Mouse (Mus musculus): ENCODE data around the gene Cds2.
"Not testable (repeated sequence)": the region's sequence is repeated elsewhere in the genome, so short reads cannot be mapped to it uniquely, and the experiment has no call there.

The Cds2 gene

DNA sequence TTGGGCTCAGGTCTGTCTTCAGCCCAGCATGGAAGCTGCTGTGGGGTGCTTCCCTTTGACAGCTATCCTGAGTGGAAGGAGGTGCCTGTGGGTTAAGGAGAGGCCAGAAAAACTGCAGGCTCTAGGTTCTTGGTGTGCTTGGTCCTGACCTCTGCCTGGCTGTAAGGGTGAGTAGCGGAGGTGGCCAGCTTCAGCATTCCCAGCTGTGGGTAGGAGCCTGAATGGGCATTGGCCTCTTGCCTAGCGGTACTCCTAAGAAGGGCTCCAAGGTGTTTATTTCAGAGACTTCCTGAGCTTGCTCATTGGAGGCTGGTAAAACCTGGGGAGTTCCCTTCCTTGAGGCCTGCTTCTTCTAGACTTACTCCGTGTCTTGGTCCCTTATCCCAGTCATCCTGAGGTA, 28.3 kb downstream of the Cds2 start:
- DNase-seq (ENCODE audit: low spot score): no peak

- DNase-seq (ENCODE audit: low spot score): peak; percentile 47
These were observed 29.1 kb downstream of the Cds2 start for GRCm38 (mm10) chr2:132292083-132292482.

DNA sequence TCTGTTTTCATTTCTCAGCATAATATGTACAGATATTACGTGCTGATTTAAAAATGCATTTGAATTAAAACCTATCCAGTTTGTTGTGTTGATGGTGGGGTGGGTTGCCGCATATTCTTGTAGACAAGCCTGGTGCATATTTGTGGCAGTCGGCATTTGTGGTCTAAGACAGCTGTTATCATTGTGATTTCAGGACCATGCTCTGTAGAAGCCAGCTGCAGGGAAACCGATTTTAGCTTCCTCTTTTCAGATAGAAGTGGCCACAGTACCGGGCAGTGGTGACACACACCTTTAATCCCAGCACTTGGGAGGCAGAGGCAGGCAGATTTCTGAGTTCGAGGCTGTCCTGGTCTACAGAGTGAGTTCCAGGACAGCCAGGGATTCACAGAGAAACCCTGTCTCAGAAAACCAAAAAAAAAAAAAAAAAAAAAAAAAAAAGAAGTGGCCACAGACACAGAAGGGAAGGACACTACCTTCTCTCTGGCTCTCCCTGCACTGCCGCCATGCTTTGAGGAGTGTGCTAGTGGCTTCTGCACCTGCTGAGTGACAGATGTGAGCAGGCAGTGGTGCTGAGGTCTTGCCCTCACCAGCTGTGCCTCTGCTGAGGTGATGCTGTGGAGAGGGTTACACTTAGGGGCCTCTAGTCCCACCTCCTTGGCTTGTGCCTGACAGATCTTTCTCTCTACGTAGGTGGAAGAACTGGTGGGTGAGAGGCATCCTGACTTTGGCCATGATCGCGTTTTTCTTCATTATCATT, 30.9 kb downstream of the Cds2 start:
- no peak for DNase-seq (ENCODE audit: low spot score)

- DNase-seq (ENCODE audit: low spot score): no peak
These were observed 35.3 kb downstream of the Cds2 start for GRCm38 (mm10) chr2:132298250-132298649.

DNA sequence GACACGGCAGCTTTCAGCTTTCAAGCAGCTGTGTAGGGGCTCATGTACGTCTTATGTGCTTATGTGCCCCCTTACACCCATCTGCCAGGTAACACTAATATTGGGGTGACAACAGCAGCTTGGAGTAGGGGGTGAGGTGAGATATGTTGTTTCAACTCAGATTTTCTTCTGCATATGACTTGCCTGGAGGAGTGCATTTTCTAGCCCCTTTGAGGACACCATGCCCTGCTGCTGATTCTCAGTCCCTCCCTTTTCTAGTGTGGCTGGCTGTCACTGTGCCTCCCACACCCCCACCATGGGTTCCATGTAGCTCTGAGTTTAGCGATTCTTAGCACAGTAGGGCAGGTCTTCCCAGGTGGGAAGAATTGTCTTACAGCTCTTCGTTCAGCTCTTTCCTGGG, 38.5 kb downstream of the Cds2 start:
- no peak for DNase-seq (ENCODE audit: low spot score)

DNA sequence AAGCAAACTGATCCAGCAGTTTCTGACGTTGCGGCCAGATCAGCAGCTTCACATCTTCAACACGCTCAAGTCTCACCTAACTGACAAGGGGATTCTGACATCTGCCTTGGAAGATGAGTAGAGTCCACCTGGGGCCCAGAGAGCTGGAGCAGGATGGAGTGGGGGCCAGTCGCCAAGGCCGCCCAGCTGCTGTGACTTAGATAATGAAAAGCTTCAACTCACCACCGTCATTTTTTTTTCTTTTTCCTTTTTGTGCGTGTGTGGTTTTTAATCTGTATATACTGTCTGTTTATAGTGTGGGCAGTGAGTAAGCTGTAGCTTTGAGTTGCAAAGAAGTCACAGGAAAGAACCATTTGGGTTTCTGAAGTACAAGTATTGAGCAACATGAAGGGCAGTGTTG, 42.2 kb downstream of the Cds2 start:
- DNase-seq (ENCODE audit: low spot score): no peak

DNA sequence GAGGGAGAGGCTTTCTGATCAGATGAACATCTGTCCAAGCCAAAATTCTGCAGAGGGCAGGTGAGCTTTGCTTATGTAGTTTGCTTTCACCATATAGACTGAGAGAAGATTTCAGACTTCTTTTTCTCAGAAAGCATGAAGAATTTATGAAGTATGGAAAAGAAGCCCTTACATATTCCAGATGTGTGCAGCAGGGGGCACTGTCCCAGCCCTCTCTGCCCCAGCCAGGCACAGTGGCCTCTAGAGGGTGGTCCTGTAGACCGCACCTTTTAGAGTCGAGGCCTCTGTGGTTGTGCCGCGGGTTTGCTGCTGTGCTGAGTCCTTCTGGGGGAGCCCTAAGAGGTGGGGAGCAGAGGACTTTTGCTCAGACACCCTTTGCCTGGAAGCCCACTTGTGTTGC, 43.0 kb downstream of the Cds2 start:
- DNase-seq (ENCODE audit: low spot score): no peak

- no peak for DNase-seq (ENCODE audit: low spot score)
These were observed 44.4 kb downstream of the Cds2 start for GRCm38 (mm10) chr2:132307213-132307843.

GRCm38 (mm10) chr2:132308829-132309228, 45.9 kb downstream of the Cds2 start:
- no peak for DNase-seq (ENCODE audit: low spot score)

DNA sequence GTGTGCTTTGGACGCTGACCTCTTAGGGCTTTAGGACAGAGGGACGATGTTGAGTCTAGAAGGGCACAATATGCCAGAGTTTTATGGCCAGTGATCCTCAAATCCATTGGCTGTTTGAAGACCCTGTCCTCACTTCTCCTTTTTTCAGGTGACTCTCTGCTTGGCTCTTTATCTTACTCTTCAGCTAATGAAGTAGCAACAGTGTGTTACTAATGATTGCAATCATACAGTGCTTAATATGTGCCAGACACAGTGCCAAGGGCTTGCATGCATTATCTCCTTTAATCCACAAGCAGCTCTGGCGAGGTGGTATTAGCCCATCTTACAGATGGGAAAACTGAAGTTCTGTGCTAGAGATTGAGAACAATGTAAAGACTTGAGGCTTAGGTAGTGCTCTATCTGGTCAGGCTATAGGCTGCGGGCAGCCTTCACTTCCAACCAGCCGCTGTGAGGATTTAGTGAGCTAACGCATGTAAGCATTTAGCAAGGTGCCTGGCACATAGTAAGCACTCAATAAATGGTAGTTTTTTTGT, 46.5 kb downstream of the Cds2 start:
- DNase-seq (ENCODE audit: low spot score): no peak

GRCm38 (mm10) chr2:132312616-132313015, 49.7 kb downstream of the Cds2 start:
- DNase-seq (ENCODE audit: low spot score): no peak

GRCm38 (mm10) chr2:132313568-132313967, 50.6 kb downstream of the Cds2 start:
- no peak for DNase-seq (ENCODE audit: low spot score)

GRCm38 (mm10) chr2:132314057-132314456, 51.1 kb downstream of the Cds2 start:
- not testable (repeated sequence) for DNase-seq (ENCODE audit: low spot score)

GRCm38 (mm10) chr2:132316041-132316808, 53.3 kb downstream of the Cds2 start:
- peak; percentile 53 for DNase-seq (ENCODE audit: low spot score)

DNA sequence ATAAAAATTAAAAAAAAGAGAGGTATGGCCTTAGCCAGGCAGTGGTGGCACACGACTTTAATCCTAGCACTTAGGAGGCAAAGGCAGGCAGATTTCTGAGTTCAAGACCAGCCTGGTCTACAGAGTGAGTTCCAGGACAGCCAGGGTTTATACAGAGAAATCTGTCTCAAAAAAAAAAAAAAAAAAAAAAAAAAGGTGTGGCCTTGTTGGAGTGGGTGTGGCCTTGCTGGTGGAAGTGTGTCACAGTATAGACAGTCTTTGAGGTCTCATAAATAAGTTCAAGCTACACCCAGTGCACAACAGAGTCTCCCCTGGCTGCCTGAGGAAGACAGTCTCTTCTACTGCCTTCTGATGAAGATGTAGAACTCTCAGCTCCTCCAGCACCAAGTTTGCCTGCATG, 54.2 kb downstream of the Cds2 start:
- no peak for DNase-seq (ENCODE audit: low spot score)

DNA sequence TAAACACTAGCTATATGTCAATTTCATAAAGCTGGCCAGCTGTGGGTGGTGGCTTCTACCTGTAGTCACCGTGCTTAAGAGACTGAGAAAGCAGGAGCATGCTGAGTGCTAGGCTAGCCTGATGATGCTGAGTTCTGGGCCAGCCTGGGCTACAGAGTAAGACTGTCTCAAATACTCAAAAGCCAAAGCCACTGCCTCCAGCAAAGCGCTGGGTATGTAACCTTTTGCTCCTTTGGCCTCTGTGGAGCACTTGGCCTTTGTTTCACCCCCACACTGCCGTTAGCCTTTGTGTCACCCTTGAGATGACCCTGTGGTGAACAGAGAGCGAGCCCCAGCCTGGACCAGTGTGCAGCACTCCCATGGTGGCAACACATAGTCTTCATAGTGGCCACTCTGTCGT, 57.6 kb downstream of the Cds2 start:
- no peak for DNase-seq (ENCODE audit: low spot score)

GRCm38 (mm10) chr2:132323541-132323940, 60.6 kb downstream of the Cds2 start:
- DNase-seq (ENCODE audit: low spot score): no peak

DNA sequence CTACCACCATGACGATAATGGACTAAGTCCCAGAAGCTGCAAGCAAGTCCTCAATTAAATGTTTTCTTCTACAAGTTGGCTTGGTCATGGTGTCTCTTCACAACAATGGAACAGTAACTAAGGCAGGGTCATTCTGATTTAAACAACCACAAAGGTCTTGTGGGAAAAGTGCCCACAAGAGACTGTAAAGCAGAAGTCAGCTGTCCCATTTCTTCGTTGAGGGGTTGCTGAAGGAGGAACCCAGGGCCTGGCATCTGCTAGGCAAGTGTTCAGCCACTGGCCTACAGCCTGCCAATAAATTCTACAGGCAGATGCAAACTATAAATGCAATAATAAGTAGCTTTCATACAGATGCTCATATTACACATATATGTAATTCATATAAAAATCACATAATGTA, 74.3 kb downstream of the Cds2 start:
- DNase-seq (ENCODE audit: low spot score): no peak

DNA sequence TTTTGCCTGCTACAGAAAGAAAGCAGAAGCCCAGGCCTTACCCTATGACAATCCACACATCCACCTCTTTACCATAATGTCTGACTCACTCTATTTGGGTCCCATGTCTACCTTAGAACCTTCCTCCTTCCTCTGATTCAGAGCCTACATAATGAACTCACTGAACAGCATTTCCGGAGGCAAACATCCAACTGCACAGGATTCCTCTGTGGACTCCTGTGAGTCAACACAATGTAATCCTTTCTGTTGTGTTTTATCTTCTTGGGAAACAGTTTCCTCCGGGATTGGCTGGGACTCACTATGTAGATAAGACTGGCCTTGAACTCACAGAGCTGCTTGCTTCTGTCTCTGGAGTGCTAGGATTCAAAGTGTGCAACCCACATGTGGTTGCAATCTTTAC, 77.4 kb downstream of the Cds2 start:
- no peak for DNase-seq (ENCODE audit: low spot score)

GRCm38 (mm10) chr2:132341293-132341692, 78.3 kb downstream of the Cds2 start:
- DNase-seq (ENCODE audit: low spot score): no peak

DNA sequence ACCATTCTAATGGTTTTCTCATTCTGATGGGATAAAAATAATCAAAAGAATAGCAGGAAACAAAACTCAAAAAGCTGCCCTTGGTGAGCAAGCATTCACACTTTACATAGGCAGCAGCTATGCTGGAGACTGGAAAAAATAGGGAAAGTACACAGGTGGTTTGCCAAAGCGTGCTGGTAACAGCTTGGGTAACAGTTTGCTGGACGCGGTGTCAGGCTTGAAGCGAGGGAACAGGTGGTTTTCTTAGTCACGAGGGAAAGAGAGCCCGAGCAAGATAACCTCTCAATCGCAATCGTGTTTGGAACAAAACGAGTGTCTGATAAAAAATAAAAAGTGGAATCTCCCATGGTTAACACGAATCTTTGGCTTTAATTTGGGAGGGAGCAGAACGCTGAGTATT, 80.9 kb downstream of the Cds2 start:
- no peak for DNase-seq (ENCODE audit: low spot score)
